Mouse (Mus musculus) adrenal gland, adult (tissue): Measurements from ENCODE around the gene Smyd3.
A peak's percentile ranks its signal among the peaks of the same experiment; 100 is the strongest.
"Not testable (repeated sequence)": the region's sequence is repeated elsewhere in the genome, so short reads cannot be mapped to it uniquely, and the experiment has no call there.

Source experiments
- DNase-seq, 2 experiments: peaks; one replicate each; pipeline ENCODE4 v3.0.0; 2022 to 2023; ENCODE audit warnings: low spot score in 1 of 2; ENCODE audit not compliant: inconsistent age in 2 of 2

Gene Smyd3

GRCm38 (mm10) chr1:179184631-179185030 is 333.2 kb downstream of the Smyd3 start:
- DNase-seq = peak in 1 of 2 experiments; percentile 21

- no peak for DNase-seq
Observed at GRCm38 (mm10) chr1:179183499-179183898, 334.3 kb downstream of the Smyd3 start.

- no peak for DNase-seq
Observed at GRCm38 (mm10) chr1:179180546-179180945, 337.3 kb downstream of the Smyd3 start.

- no peak for DNase-seq
Observed at GRCm38 (mm10) chr1:179176861-179177658, 340.8 kb downstream of the Smyd3 start.

- no peak for DNase-seq
Observed at GRCm38 (mm10) chr1:179174241-179174640, 343.6 kb downstream of the Smyd3 start.

- DNase-seq = no peak
Observed at GRCm38 (mm10) chr1:179170555-179170954, 347.3 kb downstream of the Smyd3 start.

- DNase-seq = no peak
Observed at GRCm38 (mm10) chr1:179169749-179170148, 348.1 kb downstream of the Smyd3 start.

GRCm38 (mm10) chr1:179169161-179169560 is 348.7 kb downstream of the Smyd3 start:
- DNase-seq = no peak

GRCm38 (mm10) chr1:179164219-179164618 is 353.6 kb downstream of the Smyd3 start:
- not testable (repeated sequence) for DNase-seq

GRCm38 (mm10) chr1:179162752-179163151 is 355.1 kb downstream of the Smyd3 start:
- not testable (repeated sequence) for DNase-seq

- DNase-seq = no peak
Observed at GRCm38 (mm10) chr1:179161947-179162346, 355.9 kb downstream of the Smyd3 start.

- DNase-seq = peak in 1 of 2 experiments; percentile 35
Observed at GRCm38 (mm10) chr1:179160697-179161096, 357.1 kb downstream of the Smyd3 start.

GRCm38 (mm10) chr1:179152376-179152775 is 365.5 kb downstream of the Smyd3 start:
- no peak for DNase-seq

- no peak for DNase-seq
Observed at GRCm38 (mm10) chr1:179151275-179151674, 366.6 kb downstream of the Smyd3 start.

GRCm38 (mm10) chr1:179149468-179150140 is 368.2 kb downstream of the Smyd3 start:
- DNase-seq = no peak

GRCm38 (mm10) chr1:179146730-179147167 is 371.1 kb downstream of the Smyd3 start:
- DNase-seq = peak; percentile 66 to 76

GRCm38 (mm10) chr1:179143154-179143832 is 374.5 kb downstream of the Smyd3 start:
- no peak for DNase-seq

- DNase-seq = peak; percentile 56 to 88
Observed at GRCm38 (mm10) chr1:179142177-179142576, 375.7 kb downstream of the Smyd3 start.

GRCm38 (mm10) chr1:179141071-179141650 is 376.7 kb downstream of the Smyd3 start:
- peak; percentile 42 to 73 for DNase-seq

GRCm38 (mm10) chr1:179137145-179137477 is 380.7 kb downstream of the Smyd3 start:
- DNase-seq = no peak

GRCm38 (mm10) chr1:179136461-179137144 is 381.2 kb downstream of the Smyd3 start:
- peak; percentile 55 to 73 for DNase-seq
